Mouse (Mus musculus) cerebellum, postnatal 10 days (tissue): ENCODE results near the gene Nup43.

Source experiments
- DNase-seq, 2 experiments: peaks; one replicate each; pipeline ENCODE4 v3.0.0; 2021; ENCODE audit warnings: mixed read lengths in 2 of 2

The Nup43 gene

GRCm38 (mm10) chr10:7686902-7687301 is 19.6 kb downstream of the Nup43 start:
- DNase-seq, result no peak

- DNase-seq, result peak in 1 of 2 experiments; percentile 20
Measured at GRCm38 (mm10) chr10:7695286-7695685, 28.0 kb downstream of the Nup43 start.

- DNase-seq, result no peak
Measured at GRCm38 (mm10) chr10:7700120-7700519, 32.8 kb downstream of the Nup43 start.

- DNase-seq, result no peak
Measured at GRCm38 (mm10) chr10:7702586-7702985, 35.3 kb downstream of the Nup43 start.

GRCm38 (mm10) chr10:7710121-7710520 is 42.8 kb downstream of the Nup43 start:
- DNase-seq, result no peak

GRCm38 (mm10) chr10:7712506-7712905 is 45.2 kb downstream of the Nup43 start:
- DNase-seq, result no peak

GRCm38 (mm10) chr10:7715056-7715455 is 47.8 kb downstream of the Nup43 start:
- no peak for DNase-seq

- DNase-seq, result peak; percentile 95 to 97
Measured at GRCm38 (mm10) chr10:7725751-7726500, 58.6 kb downstream of the Nup43 start, which contains the start of gene Katna1. Katna1 (plus strand) TSS chr10:7726000.

- no peak for DNase-seq
Measured at GRCm38 (mm10) chr10:7726501-7726812, 59.2 kb downstream of the Nup43 start.

- no peak for DNase-seq
Measured at GRCm38 (mm10) chr10:7727011-7727410, 59.7 kb downstream of the Nup43 start.
